Mouse (Mus musculus) kidney, embryonic 14.5 days (tissue): ENCODE results near the gene Mmachc. TPM values are rescaled to one million over a fixed set of nuclear protein-coding genes. Genes with fewer than 3 reads are reported as not detected.

Source experiments
- ATAC-seq: fragments of 200-750 bp; cut with Nextera tagmentation; 2 replicates; pipeline ENCODE4 v1.8.0; 2017; ENCODE audit warnings: moderate number of reproducible peaks, mild to moderate bottlenecking, moderate TSS enrichment, moderate library complexity; ENCODE audit not compliant: low FRiP score, low TSS enrichment
- H3K27ac ChIP-seq: fragments of 300-500 bp; sonication (generic); 2 replicates; pipeline ENCODE4 v1.5.1; 2014; ENCODE audit warnings: low read depth, mild to moderate bottlenecking, low read length, moderate library complexity, mixed read lengths
- H3K27me3 ChIP-seq: fragments of 300-500 bp; sonication (generic); 2 replicates; pipeline ENCODE4 v1.6.1; 2014; ENCODE audit warnings: mild to moderate bottlenecking, low read length; ENCODE audit not compliant: control insufficient read depth, insufficient read depth
- H3K36me3 ChIP-seq: fragments of 300-500 bp; sonication (generic); 2 replicates; pipeline ENCODE4 v1.6.1; 2014; ENCODE audit warnings: low read length, mixed read lengths; ENCODE audit not compliant: control insufficient read depth, insufficient read depth
- H3K4me1 ChIP-seq: fragments of 300-500 bp; sonication (generic); 2 replicates; pipeline ENCODE4 v1.6.1; 2014; ENCODE audit warnings: low read length, mixed read lengths; ENCODE audit not compliant: control insufficient read depth, insufficient read depth
- H3K4me2 ChIP-seq: fragments of 300-500 bp; sonication (generic); replicated peaks from 2 replicates; pipeline ENCODE4 v1.6.1; 2014; ENCODE audit warnings: low read depth, mild to moderate bottlenecking, low read length
- H3K4me3 ChIP-seq: fragments of 300-500 bp; sonication (generic); 2 replicates; pipeline ENCODE4 v1.5.1; 2014; ENCODE audit warnings: mild to moderate bottlenecking, low read length
- H3K9ac ChIP-seq: fragments of 300-500 bp; sonication (generic); 2 replicates; pipeline ENCODE4 v1.6.1; 2014; ENCODE audit warnings: low read depth, mild to moderate bottlenecking, low read length, moderate library complexity
- H3K9me3 ChIP-seq: fragments of 300-500 bp; sonication (generic); 2 replicates; pipeline ENCODE4 v1.6.1; 2016; ENCODE audit warnings: low read length; ENCODE audit not compliant: control insufficient read depth
- WGBS: fragments of 180-500 bp; shearing (Covaris S2); extraction: QIAGEN DNeasy Blood & Tissue Kit; methylation state at CpG from one replicate; pipeline ENCODE4 v1.1.7; 2014; 5-methylcytosine and 5-hydroxymethylcytosine counted together
- polyA plus RNA-seq: library from polyadenylated mRNA; unstranded; fragments of >200 nt; fragmentation: Nextera tagmentation; extraction: Ambion mirVana; gene quantifications from 2 replicates; pipeline ENCODE4 v1.2.1, GENCODE M21; 2014

The Mmachc gene
- 19.7 and 25.5 TPM in 2 replicates for polyA plus RNA-seq

DNA sequence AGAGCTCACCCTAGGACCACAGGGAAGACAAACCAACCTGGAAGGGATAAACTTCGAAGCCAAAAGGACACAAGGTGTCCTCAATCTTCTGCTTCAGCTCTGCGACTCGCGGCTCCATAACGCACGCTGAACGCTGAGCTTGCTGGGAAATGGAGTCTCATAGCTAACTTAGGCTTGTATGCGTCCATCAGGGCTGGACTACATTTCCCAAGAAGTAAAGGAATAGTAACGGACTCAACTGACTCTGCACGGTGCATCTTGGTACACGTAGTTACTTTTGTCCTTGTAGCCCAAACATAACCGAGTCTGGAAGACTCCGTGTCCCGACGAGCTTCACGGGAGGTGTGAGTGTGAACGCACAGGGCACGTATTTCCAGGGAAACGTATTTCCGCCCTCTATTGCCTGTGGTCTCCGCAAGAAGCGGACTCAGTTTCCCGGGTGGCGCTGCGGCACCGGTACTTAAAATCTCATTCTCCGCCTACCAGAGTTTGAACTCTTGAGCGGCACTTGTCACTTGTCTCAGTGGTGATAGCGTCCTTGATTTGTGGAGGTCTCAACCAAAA lies at the start of gene Mmachc, which contains the start of gene Ccdc163:
Gene Mmachc, minus strand, starts transcription at position 206 of the 564 bp plus-strand sequence.
Gene Ccdc163, plus strand, starts transcription at position 309 of the 564 bp plus-strand sequence.
- H3K27me3 ChIP-seq = no peaks in the 10 kb centered on the region
- H3K4me3 ChIP-seq = peak within 1 kb of the TSS; percentile 69
- no peak within 1 kb of the TSS for H3K27ac ChIP-seq
- peak within 1 kb of the TSS; percentile 64 for H3K4me2 ChIP-seq
- H3K9ac ChIP-seq = peak within 1 kb of the TSS; percentile 65
- 0 out of 2 replicates have a peak, but pooled peaks cover 6% of the 10 kb centered on the region for H3K4me1 ChIP-seq
- no peaks in the 10 kb centered on the region for H3K9me3 ChIP-seq
- peaks cover 5% of the 10 kb centered on the region for H3K36me3 ChIP-seq
- WGBS = under 1% methylated on average over 29 of the region's 29 CpGs
- peak; percentile 98 for ATAC-seq

DNA sequence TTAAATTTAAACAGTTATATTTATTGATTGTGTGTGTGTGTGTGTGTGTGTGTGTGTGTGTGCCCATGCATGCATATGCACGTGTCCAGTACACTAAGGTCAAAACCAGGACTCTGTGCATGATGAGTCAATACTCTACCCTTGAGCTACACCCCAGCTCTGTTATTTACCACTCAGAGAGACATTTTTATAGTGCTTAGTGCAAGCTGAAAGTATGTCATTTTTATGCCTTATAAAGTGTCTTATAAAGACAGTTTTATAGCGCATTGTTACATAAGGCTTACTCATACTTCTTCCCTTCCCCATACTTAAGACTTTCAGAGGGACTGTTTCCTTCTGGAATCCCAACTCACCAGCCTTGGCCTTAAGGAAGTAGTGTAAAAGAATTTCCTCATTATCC lies 41.5 kb upstream of the Mmachc start:
- 75% methylated on average over 2 of the region's 2 CpGs for WGBS
- H3K4me3 ChIP-seq = no peak overlapping the region

DNA sequence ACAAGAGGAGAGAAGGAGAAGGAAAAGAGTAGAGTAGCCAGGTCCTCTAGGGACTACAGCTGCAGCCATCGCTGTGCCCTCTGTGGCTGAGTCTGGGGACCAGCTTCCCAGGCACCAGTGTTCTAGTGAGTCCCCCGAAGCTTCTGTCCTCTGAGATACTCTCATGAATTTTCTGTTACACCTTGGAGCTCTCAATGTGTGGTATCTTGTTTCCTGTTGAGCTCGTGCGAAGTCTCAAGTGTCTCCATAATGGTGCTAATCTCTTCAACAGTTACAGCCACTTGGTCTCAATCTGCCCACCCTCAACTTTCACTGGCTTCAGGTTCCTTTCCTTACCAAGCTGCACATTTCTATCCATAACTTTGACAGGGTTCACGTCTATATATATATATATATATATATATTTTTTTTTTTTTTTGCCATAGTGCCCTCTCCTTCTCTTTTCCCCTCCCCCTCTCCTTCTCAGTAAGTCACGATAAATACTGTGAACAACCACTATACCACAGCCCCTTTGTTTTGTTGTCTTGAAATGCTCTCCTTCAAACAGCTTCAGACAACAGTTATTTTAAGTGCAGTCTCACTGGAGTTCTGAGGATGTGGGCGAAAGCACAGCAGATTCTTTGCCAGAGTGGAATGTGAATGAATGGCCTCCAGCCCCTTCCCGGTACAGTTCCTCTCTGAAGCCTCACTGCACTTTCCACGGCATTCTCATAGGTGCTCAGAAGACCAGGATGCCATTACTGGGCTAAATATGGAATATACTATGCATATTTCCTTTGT lies 31.0 kb upstream of the Mmachc start:
- no peaks in the 10 kb centered on the region for H3K4me1 ChIP-seq
- no peak overlapping the region for H3K4me3 ChIP-seq
- no peaks in the 10 kb centered on the region for H3K36me3 ChIP-seq
- no peak overlapping the region for H3K4me2 ChIP-seq
- H3K9ac ChIP-seq = no peak overlapping the region
- no peaks in the 10 kb centered on the region for H3K27me3 ChIP-seq
- no peak for ATAC-seq
- H3K27ac ChIP-seq = no peak overlapping the region
- 75% methylated on average over 9 of the region's 9 CpGs for WGBS
- H3K9me3 ChIP-seq = no peaks in the 10 kb centered on the region

More for the DNA sequence above, 41.5 kb upstream of the Mmachc start:
- H3K27me3 ChIP-seq = no peaks in the 10 kb centered on the region
- ATAC-seq = no peak
- no peak overlapping the region for H3K27ac ChIP-seq
- no peaks in the 10 kb centered on the region for H3K9me3 ChIP-seq
- no peak overlapping the region for H3K9ac ChIP-seq
- H3K4me2 ChIP-seq = no peak overlapping the region
- H3K4me1 ChIP-seq = no peaks in the 10 kb centered on the region
- no peaks in the 10 kb centered on the region for H3K36me3 ChIP-seq

DNA sequence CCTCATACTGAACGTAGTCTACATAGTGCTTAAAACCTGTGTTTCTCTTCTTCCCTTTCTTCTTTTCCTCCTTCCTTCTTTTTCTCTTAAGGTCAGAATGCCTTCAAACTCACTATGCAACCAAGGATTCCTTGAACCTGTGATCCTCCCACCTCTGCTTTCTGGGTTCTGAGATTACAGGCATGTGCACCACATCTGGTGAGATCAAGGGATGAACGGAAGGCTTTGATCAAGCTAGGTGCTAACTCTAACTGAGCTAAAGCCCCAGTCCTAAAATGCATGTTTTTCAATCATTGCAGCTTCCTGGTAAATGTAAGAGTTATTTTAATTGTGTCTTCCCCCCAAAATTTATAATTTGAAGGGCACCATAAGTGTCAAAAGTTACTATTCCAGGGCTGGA lies 26.8 kb upstream of the Mmachc start:
- Histone ChIP-seq H3K36me3 (no peaks in the 10 kb centered on the region), H3K4me2 (no peak overlapping the region), H3K4me1 (no peaks in the 10 kb centered on the region), H3K27me3 (no peaks in the 10 kb centered on the region), H3K4me3 (no peak overlapping the region), H3K27ac (no peak overlapping the region), H3K9ac (no peak overlapping the region), H3K9me3 (no peaks in the 10 kb centered on the region)
- WGBS = 74% methylated on average over 2 of the region's 2 CpGs
- ATAC-seq = no peak

- Histone ChIP-seq H3K4me1 (no peaks in the 10 kb centered on the region), H3K4me2 (no peak overlapping the region), H3K9me3 (no peaks in the 10 kb centered on the region), H3K27me3 (no peaks in the 10 kb centered on the region), H3K4me3 (no peak overlapping the region), H3K9ac (no peak overlapping the region), H3K36me3 (no peaks in the 10 kb centered on the region), H3K27ac (no peak overlapping the region)
- ATAC-seq = no peak
- 81% methylated on average over 5 of the region's 5 CpGs for WGBS
Measured at GRCm38 (mm10) chr4:116732355-116732754, 24.1 kb upstream of the Mmachc start.

- H3K4me2 ChIP-seq = no peak overlapping the region
Measured at GRCm38 (mm10) chr4:116731077-116731476, 22.9 kb upstream of the Mmachc start.

GRCm38 (mm10) chr4:116729532-116729931 lies 21.3 kb upstream of the Mmachc start:
- Histone ChIP-seq H3K27ac (no peak overlapping the region), H3K9ac (no peak overlapping the region), H3K36me3 (no peaks in the 10 kb centered on the region), H3K4me1 (no peaks in the 10 kb centered on the region), H3K9me3 (no peaks in the 10 kb centered on the region), H3K4me3 (no peak overlapping the region), H3K27me3 (no peaks in the 10 kb centered on the region), H3K4me2 (no peak overlapping the region)
- no peak for ATAC-seq
- whole genome bisulfite sequencing = 92% methylated on average over 3 of the region's 3 CpGs

More at GRCm38 (mm10) chr4:116731077-116731476, 22.9 kb upstream of the Mmachc start:
- H3K4me1 ChIP-seq = no peaks in the 10 kb centered on the region
- H3K27me3 ChIP-seq = no peaks in the 10 kb centered on the region
- no peak for ATAC-seq
- no peaks in the 10 kb centered on the region for H3K36me3 ChIP-seq
- H3K27ac ChIP-seq = no peak overlapping the region
- WGBS = 87% methylated on average over 9 of the region's 9 CpGs
- no peak overlapping the region for H3K4me3 ChIP-seq
- H3K9me3 ChIP-seq = no peaks in the 10 kb centered on the region
- H3K9ac ChIP-seq = no peak overlapping the region

- Histone ChIP-seq H3K9me3 (no peaks in the 10 kb centered on the region), H3K27me3 (no peaks in the 10 kb centered on the region), H3K27ac (no peak overlapping the region), H3K4me1 (no peaks in the 10 kb centered on the region; the same call in 1 of the 2 replicates), H3K9ac (no peak overlapping the region), H3K4me2 (no peak overlapping the region), H3K36me3 (no peaks in the 10 kb centered on the region), H3K4me3 (no peak overlapping the region)
- no peak for ATAC-seq
- WGBS = 64% methylated on average over 3 of the region's 3 CpGs
Measured at GRCm38 (mm10) chr4:116727401-116727800, 19.2 kb upstream of the Mmachc start.

DNA sequence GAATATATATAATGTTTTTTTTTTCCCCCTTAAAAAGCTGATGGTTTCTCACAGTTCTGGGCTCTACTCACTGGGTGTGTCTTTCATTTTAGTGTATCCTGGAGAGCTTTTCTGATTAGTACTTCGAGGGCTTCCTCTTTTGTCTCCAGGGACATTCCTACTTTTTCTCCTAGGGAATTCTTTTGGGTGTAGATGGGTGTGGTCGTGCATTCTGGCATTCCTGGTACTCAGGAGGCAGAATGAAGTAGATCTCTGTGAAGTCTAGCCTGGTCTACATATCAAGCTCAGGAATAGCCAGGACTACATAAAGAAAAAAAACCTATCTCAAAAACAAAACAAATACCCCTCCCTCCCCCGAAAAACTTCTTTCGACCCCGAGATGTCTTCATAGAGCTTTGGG lies 17.2 kb upstream of the Mmachc start:
- Histone ChIP-seq H3K4me3 (no peak overlapping the region), H3K9me3 (no peaks in the 10 kb centered on the region), H3K27me3 (no peaks in the 10 kb centered on the region), H3K36me3 (no peaks in the 10 kb centered on the region), H3K4me1 (no peaks in the 10 kb centered on the region; the same call in 1 of the 2 replicates), H3K9ac (no peak overlapping the region), H3K4me2 (no peak overlapping the region), H3K27ac (no peak overlapping the region)
- no peak for ATAC-seq
- WGBS = 90% methylated on average over 5 of the region's 5 CpGs
